Mouse (Mus musculus): ENCODE results near the gene Aarsd1. TPM values are rescaled to one million over a fixed set of nuclear protein-coding genes. Genes with fewer than 3 reads are reported as not detected.
"Not testable (repeated sequence)": the region's sequence is repeated elsewhere in the genome, so short reads cannot be mapped to it uniquely, and the experiment has no call there.

The Aarsd1 gene
- 26.5 and 27.0 TPM in 2 replicates for polyA plus RNA-seq (2015; fragmentation: Nextera tagmentation; extraction: Ambion mirVana)

DNA sequence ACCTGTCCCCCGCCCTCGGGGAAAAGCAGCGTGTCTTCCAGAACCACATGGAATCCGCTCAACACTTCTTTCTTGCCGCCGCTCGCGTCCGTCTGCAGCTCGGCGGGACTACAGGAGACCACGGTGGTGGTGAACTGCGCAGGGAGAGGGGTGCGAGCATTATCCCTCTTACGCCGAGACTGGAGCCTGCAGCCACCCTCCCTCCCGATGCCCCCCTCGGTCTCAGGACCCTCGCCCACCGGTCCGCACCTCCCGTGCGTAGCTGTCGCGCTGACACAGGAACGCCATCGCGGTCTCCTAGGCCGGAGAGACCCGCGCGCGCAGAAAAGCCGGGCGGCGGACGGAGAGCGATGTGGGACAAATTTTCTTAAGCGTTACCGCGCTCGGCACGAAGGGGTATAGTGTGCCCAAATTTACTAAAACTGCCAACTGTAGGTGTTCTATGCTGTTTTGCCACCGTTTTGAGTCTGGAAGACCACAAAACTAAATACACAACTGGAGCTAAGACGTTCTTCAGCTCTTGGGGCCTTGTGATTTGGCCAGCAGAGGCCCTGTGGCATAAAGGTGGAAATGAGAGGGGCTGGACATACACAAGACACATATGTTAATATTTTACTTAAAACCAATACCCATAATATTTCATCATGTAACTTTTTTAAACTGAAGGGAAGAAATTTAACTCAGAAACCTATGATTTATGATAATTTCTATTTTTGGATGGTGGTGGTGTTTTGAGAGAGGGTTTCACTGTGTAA, at the start of gene Aarsd1:
TSS of gene Aarsd1 (minus strand) at position 515 of the 755 bp plus-strand sequence.
- under 1% methylated on average over 45 of the region's 45 CpGs for WGBS

DNA sequence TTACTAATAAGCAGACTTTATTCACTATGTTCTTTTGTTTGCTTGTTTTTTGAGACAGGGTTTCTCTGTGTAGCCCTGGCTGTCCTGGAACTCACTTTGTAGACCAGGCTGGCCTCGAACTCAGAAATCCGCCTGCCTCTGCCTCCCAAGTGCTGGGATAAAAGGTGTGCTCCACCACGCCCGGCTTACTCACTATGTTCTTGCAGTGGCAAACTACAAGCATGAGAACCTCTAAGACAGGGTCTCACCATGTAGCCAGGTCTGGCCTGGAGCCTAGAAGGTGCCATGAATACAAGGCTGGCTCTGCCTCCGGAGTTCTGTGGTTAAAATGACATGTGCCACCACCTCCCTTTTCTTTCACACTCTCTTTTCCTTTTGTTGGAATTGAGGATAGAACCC, 49.1 kb upstream of the Aarsd1 start:
- WGBS: 52% methylated on average over 5 of the region's 5 CpGs
- Histone ChIP-seq H3K4me2 (replicated peaks; ENCODE audit: low read depth, low read length) (peak overlapping the region; percentile 72), H3K4me3 (ENCODE audit: low read depth, low read length) (peak overlapping the region; percentile 84)
- H3K36me3 ChIP-seq (ENCODE audit: insufficient read depth, low read length); H3K9ac ChIP-seq (replicated peaks; ENCODE audit: low read depth); ATAC-seq; H3K27me3 ChIP-seq (replicated peaks; ENCODE audit: insufficient read depth, low read length); DNase-seq (ENCODE audit: low spot score); H3K4me1 ChIP-seq (ENCODE audit: insufficient read depth, low read depth, low read length); H3K27ac ChIP-seq (ENCODE audit: low read length); H3K9me3 ChIP-seq (ENCODE audit: low read length): not testable (repeated sequence)

More for the DNA sequence above, at the start of gene Aarsd1:
- peak within 1 kb of the TSS; percentile 81 for H3K4me3 ChIP-seq (ENCODE audit: low read depth, low read length)
- H3K27me3 ChIP-seq (replicated peaks; ENCODE audit: insufficient read depth, low read length): no peaks in the 10 kb centered on the region
- TF ChIP-seq EP300 (IDR thresholded peaks at IDR 0.05): no peak
- TF ChIP-seq CTCF (IDR thresholded peaks at IDR 0.05): no peak; the same call in 1 of the 2 replicates
- ATAC-seq: peak; percentile 88
- peak; percentile 83 for DNase-seq (ENCODE audit: low spot score)
- H3K4me1 ChIP-seq (ENCODE audit: insufficient read depth, low read depth, low read length): peaks cover 5% of the 10 kb centered on the region
- no peaks in the 10 kb centered on the region for H3K9me3 ChIP-seq (ENCODE audit: low read length)
- H3K9ac ChIP-seq (replicated peaks; ENCODE audit: low read depth): peak within 1 kb of the TSS; percentile 79
- no peaks in the 10 kb centered on the region; the same call in 1 of the 2 replicates for H3K36me3 ChIP-seq (ENCODE audit: insufficient read depth, low read length)
- peak within 1 kb of the TSS; percentile 62; the same call in 1 of the 2 replicates for H3K27ac ChIP-seq (ENCODE audit: low read length)
- peak within 1 kb of the TSS; percentile 83 for H3K4me2 ChIP-seq (replicated peaks; ENCODE audit: low read depth, low read length)

- TF ChIP-seq EP300 (IDR thresholded peaks at IDR 0.05): no peak
- TF ChIP-seq CTCF (IDR thresholded peaks at IDR 0.05): no peak
- peaks cover 9% of the 10 kb centered on the region; the same call in 1 of the 2 replicates for H3K36me3 ChIP-seq (ENCODE audit: insufficient read depth, low read length)
- DNase-seq (ENCODE audit: low spot score) (peak; percentile 87), ATAC-seq (peak; percentile 73)
- H3K4me2 ChIP-seq (replicated peaks; ENCODE audit: low read depth, low read length): peak within 1 kb of the TSS; percentile 72
- peak within 1 kb of the TSS; percentile 87 for H3K27ac ChIP-seq (ENCODE audit: low read length)
- no peaks in the 10 kb centered on the region for H3K9me3 ChIP-seq (ENCODE audit: low read length)
- WGBS: 2% methylated on average over 51 of the region's 60 CpGs
- peaks cover 10% of the 10 kb centered on the region; the same call in 1 of the 2 replicates for H3K4me1 ChIP-seq (ENCODE audit: insufficient read depth, low read depth, low read length)
- H3K9ac ChIP-seq (replicated peaks; ENCODE audit: low read depth): peak within 1 kb of the TSS; percentile 69
- H3K27me3 ChIP-seq (replicated peaks; ENCODE audit: insufficient read depth, low read length): no peaks in the 10 kb centered on the region
- H3K4me3 ChIP-seq (ENCODE audit: low read depth, low read length): peak within 1 kb of the TSS; percentile 84
Observed at GRCm38 (mm10) chr11:101465869-101466551, 48.6 kb upstream of the Aarsd1 start, which contains the start of gene Vat1. Vat1 (minus strand) TSS chr11:101466230.

DNA sequence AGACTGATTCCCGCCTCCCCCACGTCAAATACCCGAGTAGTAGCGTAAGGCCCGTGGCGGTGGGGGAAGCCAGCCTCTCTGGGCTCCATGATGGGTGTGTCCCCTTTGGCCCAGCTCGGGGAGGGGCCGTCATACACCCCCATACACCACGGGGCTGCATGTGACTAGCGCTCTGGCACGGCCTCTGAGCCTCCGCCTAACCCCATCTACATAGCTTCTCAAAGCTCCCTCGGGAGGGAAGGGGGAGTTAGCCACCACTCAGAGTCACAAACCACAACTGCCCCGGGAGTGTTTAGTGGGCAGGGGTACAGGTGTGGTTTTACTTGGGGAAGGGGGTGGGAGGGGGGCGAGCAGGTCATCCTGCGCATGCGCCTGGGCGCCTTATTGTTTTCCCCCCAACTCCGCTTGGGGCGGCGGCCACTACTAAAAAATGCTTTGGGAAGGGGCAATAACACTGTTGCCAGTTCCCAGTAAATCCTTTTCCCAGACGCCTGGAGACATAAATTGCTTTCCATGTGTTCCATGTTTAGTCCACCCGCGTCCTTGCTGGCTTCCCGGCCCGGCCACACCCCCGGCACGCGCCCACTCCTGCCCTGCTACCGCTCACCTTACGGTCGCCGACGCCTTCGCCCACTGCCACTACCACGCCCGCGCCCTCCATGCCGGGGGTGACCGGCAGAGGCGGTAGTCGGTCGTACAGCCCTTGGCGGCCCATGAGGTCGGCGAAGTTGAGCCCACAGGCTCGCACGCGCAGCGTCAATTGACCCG, 47.9 kb upstream of the Aarsd1 start:
- H3K9ac ChIP-seq (replicated peaks; ENCODE audit: low read depth): peak overlapping the region; percentile 69
- H3K4me3 ChIP-seq (ENCODE audit: low read depth, low read length): peak overlapping the region; percentile 84
- peaks cover 10% of the 10 kb centered on the region; the same call in 1 of the 2 replicates for H3K4me1 ChIP-seq (ENCODE audit: insufficient read depth, low read depth, low read length)
- TF ChIP-seq EP300 (IDR thresholded peaks at IDR 0.05): 0 out of 2 replicates have a peak, but pooled peaks have one; percentile 32
- TF ChIP-seq CTCF (IDR thresholded peaks at IDR 0.05): peak; percentile 56
- no peaks in the 10 kb centered on the region for H3K9me3 ChIP-seq (ENCODE audit: low read length)
- ATAC-seq (peak; percentile 62), DNase-seq (ENCODE audit: low spot score) (peak; percentile 81)
- peak overlapping the region; percentile 72 for H3K4me2 ChIP-seq (replicated peaks; ENCODE audit: low read depth, low read length)
- H3K27me3 ChIP-seq (replicated peaks; ENCODE audit: insufficient read depth, low read length): no peaks in the 10 kb centered on the region
- peak overlapping the region; percentile 87 for H3K27ac ChIP-seq (ENCODE audit: low read length)
- under 1% methylated on average over 50 of the region's 51 CpGs for WGBS
- H3K36me3 ChIP-seq (ENCODE audit: insufficient read depth, low read length): peaks cover 13% of the 10 kb centered on the region

- Histone ChIP-seq H3K4me1 (ENCODE audit: insufficient read depth, low read depth, low read length) (peaks cover 10% of the 10 kb centered on the region; the same call in 1 of the 2 replicates), H3K27ac (ENCODE audit: low read length) (peak within 1 kb of the TSS; percentile 87), H3K9ac (replicated peaks; ENCODE audit: low read depth) (peak within 1 kb of the TSS; percentile 69), H3K27me3 (replicated peaks; ENCODE audit: insufficient read depth, low read length) (no peaks in the 10 kb centered on the region), H3K4me3 (ENCODE audit: low read depth, low read length) (peak within 1 kb of the TSS; percentile 84), H3K9me3 (ENCODE audit: low read length) (no peaks in the 10 kb centered on the region), H3K36me3 (ENCODE audit: insufficient read depth, low read length) (peaks cover 16% of the 10 kb centered on the region), H3K4me2 (replicated peaks; ENCODE audit: low read depth, low read length) (peak within 1 kb of the TSS; percentile 72)
- WGBS: 7% methylated on average over 12 of the region's 12 CpGs
- ATAC-seq (peak; percentile 27), DNase-seq (ENCODE audit: low spot score) (peak; percentile 78)
- TF ChIP-seq EP300 (IDR thresholded peaks at IDR 0.05) (peak; percentile 86), CTCF (IDR thresholded peaks at IDR 0.05) (no peak; the same call in 1 of the 2 replicates)
Observed at GRCm38 (mm10) chr11:101464211-101465100, 47.0 kb upstream of the Aarsd1 start, which contains the start of gene Rnd2. Rnd2 (plus strand) TSS chr11:101464999.
